Mouse (Mus musculus) embryonic facial prominence, embryonic 12.5 days (tissue): ENCODE measurements around the gene Usp2. TPM values are rescaled to one million over a fixed set of nuclear protein-coding genes. Genes with fewer than 3 reads are reported as not detected.

Source experiments
- polyA plus RNA-seq: library from polyadenylated mRNA; unstranded; fragments of >200 nt; fragmentation: Nextera tagmentation; extraction: Ambion mirVana; gene quantifications from 2 replicates; pipeline ENCODE4 v1.2.1, GENCODE M21; 2016

The Usp2 gene
- polyA plus RNA-seq, 1 experiment from 2014 or later, result 8.8 TPM

Other genes with a start within 250 kb of the Usp2 start
- gene Thy1, start 23.6 kb upstream of the Usp2 start, polyA plus RNA-seq, result 1.6 and 2.8 TPM in 2 replicates
- gene Mfrp, start 34.7 kb downstream of the Usp2 start, polyA plus RNA-seq, result 0.13 and 0.20 TPM in 2 replicates
- 0.78 and 1.3 TPM in 2 replicates for gene C1qtnf5, start 40.2 kb downstream of the Usp2 start, polyA plus RNA-seq
- gene Gm49380, start 46.5 kb downstream of the Usp2 start, polyA plus RNA-seq, result 0.19 and 0.33 TPM in 2 replicates
- gene Rnf26, start 46.5 kb downstream of the Usp2 start, polyA plus RNA-seq, result 86.7 and 88.8 TPM in 2 replicates
- gene Mcam, start 67.4 kb downstream of the Usp2 start, polyA plus RNA-seq, result 22.3 and 24.2 TPM in 2 replicates
- gene Cbl, start 167.0 kb downstream of the Usp2 start, polyA plus RNA-seq, result 19.6 and 20.3 TPM in 2 replicates
- gene Ccdc153, start 173.7 kb downstream of the Usp2 start, polyA plus RNA-seq, result not detected in 2 replicates
- 0.12 TPM in 1 of 2 replicates, not detected in the other for gene Pdzd3, start 184.4 kb downstream of the Usp2 start, polyA plus RNA-seq
- gene Nlrx1, start 201.6 kb downstream of the Usp2 start, polyA plus RNA-seq, result 6.2 and 7.1 TPM in 2 replicates
- gene Abcg4, start 221.6 kb downstream of the Usp2 start, polyA plus RNA-seq, result 5.9 and 6.4 TPM in 2 replicates
- 26.5 and 28.5 TPM in 2 replicates for gene Hinfp, start 238.7 kb downstream of the Usp2 start, polyA plus RNA-seq